Mouse (Mus musculus): ENCODE results near the gene Krt90. TPM values are rescaled to one million over a fixed set of nuclear protein-coding genes. Genes with fewer than 3 reads are reported as not detected.

Gene Krt90
- total and polyA plus RNA-seq, 2 experiments from 2014 or later, result 0.41 TPM; not detected in 1

DNA sequence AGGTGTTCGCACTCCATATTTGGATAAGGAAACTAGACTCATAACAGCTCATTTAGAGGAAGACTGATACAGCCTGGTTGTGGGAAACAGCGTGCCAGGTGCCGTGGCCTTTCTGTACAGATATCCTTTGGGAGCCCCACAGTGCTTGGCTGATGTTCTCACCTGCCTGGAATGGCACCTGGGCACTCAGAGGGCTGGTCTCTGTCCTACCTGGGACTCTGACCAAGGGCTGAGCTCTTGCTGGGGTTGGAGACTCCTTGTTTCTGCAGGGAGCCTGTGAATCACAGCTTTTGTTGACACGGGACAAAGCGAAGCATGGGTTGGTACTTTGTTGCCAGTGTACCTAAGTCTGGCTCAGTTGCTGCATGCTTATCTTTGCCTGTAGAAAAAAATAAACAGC is 12.8 kb upstream of the Krt90 start:
- H3K9ac ChIP-seq (replicated peaks; ENCODE audit: low read length, poor library complexity, severe bottlenecking), result no peak overlapping the region
- H3K36me3 ChIP-seq (ENCODE audit: insufficient read depth, low read length), result no peaks in the 10 kb centered on the region
- no peak overlapping the region for H3K4me2 ChIP-seq (ENCODE audit: low read depth, low read length, poor library complexity, severe bottlenecking)
- ATAC-seq (ENCODE audit: low FRiP score) (no peak), DNase-seq (ENCODE audit: low spot score) (no peak)
- TF ChIP-seq CTCF (IDR thresholded peaks at IDR 0.05), result no peak
- H3K4me1 ChIP-seq (ENCODE audit: insufficient read depth, low read length), result no peaks in the 10 kb centered on the region
- no peak overlapping the region for H3K4me3 ChIP-seq (ENCODE audit: low read depth, low read length)
- H3K9me3 ChIP-seq (ENCODE audit: low read length), result no peaks in the 10 kb centered on the region
- 92% methylated on average over 5 of the region's 5 CpGs for WGBS
- H3K27ac ChIP-seq (ENCODE audit: low read depth, low read length), result no peak overlapping the region
- H3K27me3 ChIP-seq (ENCODE audit: insufficient read depth, low read length), result no peaks in the 10 kb centered on the region

DNA sequence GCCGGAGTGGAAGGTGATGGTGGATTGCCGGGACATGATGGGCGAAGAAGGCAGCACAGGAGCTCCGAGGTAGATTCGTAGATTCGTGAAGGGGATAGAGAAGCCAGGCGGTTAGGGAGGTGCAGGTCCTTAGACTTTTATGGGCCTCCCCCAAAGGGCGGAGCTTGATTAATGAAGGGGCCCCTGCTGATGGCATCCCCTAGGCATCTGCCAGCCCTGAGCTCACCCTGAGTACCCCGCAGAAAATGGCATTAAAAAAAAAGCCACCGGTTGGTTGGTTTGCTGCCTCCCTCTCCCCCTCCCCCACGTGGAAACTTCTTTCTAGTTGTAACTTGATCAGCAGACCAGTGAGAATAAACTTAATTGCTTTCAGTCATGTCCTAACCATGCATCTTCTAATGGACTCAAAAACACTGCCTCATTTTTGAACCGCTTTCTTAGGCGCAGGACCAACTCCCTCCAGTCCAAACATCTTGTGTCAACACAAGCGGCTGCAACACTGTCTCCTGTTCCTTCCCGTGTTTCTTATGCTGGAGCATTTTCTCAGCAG is 11.1 kb upstream of the Krt90 start, which contains the start of gene Krt75:
Gene Krt75 (minus strand): TSS at position 109 of the 550 bp plus-strand sequence.
- Histone ChIP-seq H3K27me3 (ENCODE audit: insufficient read depth, low read length) (no peaks in the 10 kb centered on the region), H3K4me2 (ENCODE audit: low read depth, low read length, poor library complexity, severe bottlenecking) (no peak within 1 kb of the TSS), H3K9me3 (ENCODE audit: low read length) (no peaks in the 10 kb centered on the region), H3K4me1 (ENCODE audit: insufficient read depth, low read length) (no peaks in the 10 kb centered on the region), H3K36me3 (ENCODE audit: insufficient read depth, low read length) (no peaks in the 10 kb centered on the region), H3K9ac (replicated peaks; ENCODE audit: low read length, poor library complexity, severe bottlenecking) (no peak within 1 kb of the TSS), H3K27ac (ENCODE audit: low read depth, low read length) (no peak within 1 kb of the TSS), H3K4me3 (ENCODE audit: low read depth, low read length) (no peak within 1 kb of the TSS)
- 81% methylated on average over 15 of the region's 15 CpGs for WGBS
- no peak for TF ChIP-seq CTCF (IDR thresholded peaks at IDR 0.05)
- DNase-seq (ENCODE audit: low spot score) (no peak), ATAC-seq (ENCODE audit: low FRiP score) (no peak)

DNA sequence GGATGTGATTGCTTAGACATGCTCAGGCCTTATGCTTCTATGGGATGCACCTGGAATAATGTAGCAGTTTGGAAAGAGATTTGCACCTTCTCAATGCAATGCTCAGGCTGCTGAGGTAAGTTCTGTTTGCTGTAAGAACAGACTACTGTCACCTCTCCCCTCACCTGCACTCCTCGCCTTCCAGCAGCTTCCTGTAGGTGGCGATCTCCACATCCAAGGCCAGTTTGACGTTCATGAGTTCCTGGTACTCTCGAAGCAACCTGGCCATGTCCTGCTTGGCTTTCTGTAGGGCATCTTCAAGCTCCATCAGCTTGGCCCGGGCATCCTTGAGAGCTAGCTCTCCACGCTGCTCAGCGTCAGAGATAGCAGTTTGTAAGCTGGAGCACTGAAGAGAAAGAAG is 5.0 kb upstream of the Krt90 start:
- DNase-seq (ENCODE audit: low spot score), result no peak
- H3K27me3 ChIP-seq (ENCODE audit: insufficient read depth, low read length), result no peaks in the 10 kb centered on the region
- H3K9me3 ChIP-seq (ENCODE audit: low read length), result no peaks in the 10 kb centered on the region
- no peak overlapping the region for H3K4me2 ChIP-seq (ENCODE audit: low read depth, low read length, poor library complexity, severe bottlenecking)
- no peak overlapping the region for H3K27ac ChIP-seq (ENCODE audit: low read depth, low read length)
- H3K4me3 ChIP-seq (ENCODE audit: low read depth, low read length), result no peak overlapping the region
- TF ChIP-seq CTCF (IDR thresholded peaks at IDR 0.05), result peak; percentile 41
- H3K9ac ChIP-seq (replicated peaks; ENCODE audit: low read length, poor library complexity, severe bottlenecking), result no peak overlapping the region
- ATAC-seq (ENCODE audit: low FRiP score), result no peak
- H3K4me1 ChIP-seq (ENCODE audit: insufficient read depth, low read length), result no peaks in the 10 kb centered on the region
- 50% methylated on average over 7 of the region's 7 CpGs for WGBS
- H3K36me3 ChIP-seq (ENCODE audit: insufficient read depth, low read length), result no peaks in the 10 kb centered on the region

DNA sequence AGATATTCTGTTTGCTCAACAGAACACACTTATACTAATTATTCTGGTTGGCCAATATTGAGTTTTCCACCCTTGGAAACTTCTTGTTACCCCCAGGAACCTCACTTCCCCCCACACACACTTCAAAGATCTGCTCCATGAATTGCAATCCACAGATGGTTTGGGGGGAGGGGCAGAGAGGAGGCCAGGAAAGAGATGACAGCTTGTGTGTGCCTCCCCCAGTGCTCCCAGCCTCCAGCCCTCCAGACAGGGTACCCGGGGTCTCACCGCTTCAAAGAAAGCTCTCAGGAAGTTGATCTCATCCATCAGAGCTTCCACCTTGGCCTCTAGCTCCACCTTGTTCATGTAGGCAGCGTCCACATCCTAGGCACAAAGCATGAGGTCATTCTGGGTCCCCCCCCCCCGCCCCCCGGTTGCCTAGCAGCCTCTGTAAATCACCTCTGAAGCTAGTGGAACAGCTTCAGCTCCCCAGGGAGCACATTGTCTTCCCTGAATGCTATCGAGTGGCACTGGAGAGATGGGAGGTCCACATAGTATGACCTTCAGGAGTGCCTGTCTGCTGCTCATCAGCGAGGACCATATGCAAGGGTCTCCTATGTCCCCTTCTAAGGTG is 4.6 kb downstream of the Krt90 start:
- WGBS, result 7% methylated on average over 7 of the region's 7 CpGs
- H3K9me3 ChIP-seq (ENCODE audit: low read length), result no peaks in the 10 kb centered on the region
- no peak for DNase-seq (ENCODE audit: low spot score)

DNA sequence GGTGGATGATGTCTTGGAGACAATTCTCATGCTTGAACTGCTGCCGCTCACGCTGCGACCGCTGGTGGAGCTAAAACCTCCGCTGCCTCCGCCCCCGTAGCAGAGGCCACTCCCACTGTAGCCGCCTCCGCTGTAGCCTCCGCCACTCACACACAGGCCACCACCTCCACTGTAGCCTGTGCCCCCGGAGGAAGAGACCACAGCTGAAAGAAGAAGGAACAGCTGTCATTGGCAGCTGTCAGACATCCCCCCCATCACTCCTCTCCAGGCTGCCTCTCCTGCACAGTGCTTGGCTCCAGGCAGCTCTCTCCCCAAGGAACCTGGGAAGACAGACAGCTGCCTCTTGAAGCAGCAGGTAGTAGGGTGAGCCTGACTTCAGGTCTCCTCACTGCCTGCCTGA is 9.6 kb downstream of the Krt90 start:
- Histone ChIP-seq H3K4me3 (ENCODE audit: low read depth, low read length) (peak overlapping the region; percentile 16; the same call in 1 of the 2 replicates), H3K9me3 (ENCODE audit: low read length) (no peaks in the 10 kb centered on the region), H3K36me3 (ENCODE audit: insufficient read depth, low read length) (no peaks in the 10 kb centered on the region), H3K9ac (replicated peaks; ENCODE audit: low read length, poor library complexity, severe bottlenecking) (peak overlapping the region; percentile 24; the same call in 1 of the 2 replicates), H3K27ac (ENCODE audit: low read depth, low read length) (no peak overlapping the region), H3K27me3 (ENCODE audit: insufficient read depth, low read length) (0 out of 2 replicates have a peak, but pooled peaks cover 5% of the 10 kb centered on the region), H3K4me1 (ENCODE audit: insufficient read depth, low read length) (no peaks in the 10 kb centered on the region), H3K4me2 (ENCODE audit: low read depth, low read length, poor library complexity, severe bottlenecking) (peak overlapping the region; percentile 39)
- no peak for TF ChIP-seq CTCF (IDR thresholded peaks at IDR 0.05)
- peak; percentile 51 for DNase-seq (ENCODE audit: low spot score)
- ATAC-seq (ENCODE audit: low FRiP score), result peak; percentile 66; the same call in 1 of the 2 replicates
- WGBS, result 2% methylated on average over 10 of the region's 11 CpGs

More for the DNA sequence above, 4.6 kb downstream of the Krt90 start:
- ATAC-seq (ENCODE audit: low FRiP score), result no peak
- no peaks in the 10 kb centered on the region for H3K27me3 ChIP-seq (ENCODE audit: insufficient read depth, low read length)
- no peak for TF ChIP-seq CTCF (IDR thresholded peaks at IDR 0.05)
- H3K4me3 ChIP-seq (ENCODE audit: low read depth, low read length), result no peak overlapping the region
- no peak overlapping the region for H3K27ac ChIP-seq (ENCODE audit: low read depth, low read length)
- H3K9ac ChIP-seq (replicated peaks; ENCODE audit: low read length, poor library complexity, severe bottlenecking), result no peak overlapping the region
- H3K36me3 ChIP-seq (ENCODE audit: insufficient read depth, low read length), result no peaks in the 10 kb centered on the region
- no peaks in the 10 kb centered on the region for H3K4me1 ChIP-seq (ENCODE audit: insufficient read depth, low read length)
- no peak overlapping the region for H3K4me2 ChIP-seq (ENCODE audit: low read depth, low read length, poor library complexity, severe bottlenecking)

DNA sequence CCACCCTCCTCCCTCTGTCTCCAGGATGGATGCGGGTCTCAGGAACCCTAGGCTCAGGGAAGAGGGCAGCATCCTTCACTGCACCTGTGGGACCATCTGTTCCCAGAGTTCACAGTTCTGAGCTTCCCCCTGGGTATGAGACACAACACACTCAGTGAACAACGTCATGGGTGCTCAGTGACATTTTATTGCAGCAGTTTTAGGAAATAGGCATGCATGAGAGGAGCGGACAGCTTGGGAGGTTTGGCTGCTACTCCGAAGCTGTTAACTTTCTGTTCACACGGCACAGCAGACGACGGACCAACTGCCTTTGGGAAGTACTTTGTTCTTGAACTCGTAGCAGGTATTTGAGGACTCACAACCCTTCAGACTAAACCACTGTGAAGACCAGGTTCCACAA is 10.6 kb downstream of the Krt90 start:
- no peak for TF ChIP-seq CTCF (IDR thresholded peaks at IDR 0.05)
- DNase-seq (ENCODE audit: low spot score) (no peak), ATAC-seq (ENCODE audit: low FRiP score) (no peak)
- H3K4me1 ChIP-seq (ENCODE audit: insufficient read depth, low read length), result no peaks in the 10 kb centered on the region
- WGBS, result 88% methylated on average over 8 of the region's 8 CpGs
- no peak overlapping the region for H3K9ac ChIP-seq (replicated peaks; ENCODE audit: low read length, poor library complexity, severe bottlenecking)
- H3K27me3 ChIP-seq (ENCODE audit: insufficient read depth, low read length), result 0 out of 2 replicates have a peak, but pooled peaks cover 5% of the 10 kb centered on the region
- H3K36me3 ChIP-seq (ENCODE audit: insufficient read depth, low read length), result no peaks in the 10 kb centered on the region
- H3K4me3 ChIP-seq (ENCODE audit: low read depth, low read length), result no peak overlapping the region
- no peak overlapping the region for H3K4me2 ChIP-seq (ENCODE audit: low read depth, low read length, poor library complexity, severe bottlenecking)
- no peaks in the 10 kb centered on the region for H3K9me3 ChIP-seq (ENCODE audit: low read length)
- H3K27ac ChIP-seq (ENCODE audit: low read depth, low read length), result no peak overlapping the region

All from midbrain, postnatal 0 days (tissue).